Mouse (Mus musculus) megakaryocyte-erythroid progenitor cell, adult 5-6 weeks (primary cell): ENCODE measurements around the gene Hsd17b11. TPM values are rescaled to one million over a fixed set of nuclear protein-coding genes. Genes with fewer than 3 reads are reported as not detected.

ENCODE experiments used
- total RNA-seq, 2 experiments: library from RNA; stranded (forward) in 1 of 2; stranded (reverse) in 1 of 2; fragments of 200-1000, 215-1000 nt in 1 of 2; fragments of >200 nt in 1 of 2; fragmentation: Nextera tagmentation in 1 of 2; gene quantifications; 2 replicates each; pipeline ENCODE4 v1.2.3; 2014 to 2017

The Hsd17b11 gene
- total RNA-seq, 2 experiments from 2014 or later: 4.9 to 10.9 TPM

Other genes with a start within 250 kb of the Hsd17b11 start
- 2.1 and 2.2 TPM in 2 replicates for gene Klhl8, start 110.7 kb downstream of the Hsd17b11 start, total RNA-seq (2014; fragmentation: Nextera tagmentation)
- 3.6 and 8.5 TPM in 2 replicates for gene Klhl8, start 110.7 kb downstream of the Hsd17b11 start, total RNA-seq (2017)
- not detected in 2 replicates for gene Hsd17b13, start 44.5 kb downstream of the Hsd17b11 start, total RNA-seq (2014; fragmentation: Nextera tagmentation)
- gene Hsd17b13, start 44.5 kb downstream of the Hsd17b11 start, total RNA-seq (2017): not detected in 2 replicates
- 117 and 120 TPM in 2 replicates for gene Nudt9, start 24.4 kb upstream of the Hsd17b11 start, total RNA-seq (2014; fragmentation: Nextera tagmentation)
- gene Nudt9, start 24.4 kb upstream of the Hsd17b11 start, total RNA-seq (2017): 159 and 167 TPM in 2 replicates
- gene Gm17660, start 55.7 kb upstream of the Hsd17b11 start, total RNA-seq (2014; fragmentation: Nextera tagmentation): not detected in 2 replicates
- gene Gm17660, start 55.7 kb upstream of the Hsd17b11 start, total RNA-seq (2017): not detected in 2 replicates
- gene Sparcl1, start 91.8 kb upstream of the Hsd17b11 start, total RNA-seq (2014; fragmentation: Nextera tagmentation): not detected in 2 replicates
- gene Sparcl1, start 91.8 kb upstream of the Hsd17b11 start, total RNA-seq (2017): not detected in 2 replicates
- gene Dspp, start 148.8 kb upstream of the Hsd17b11 start, total RNA-seq (2014; fragmentation: Nextera tagmentation): not detected in 2 replicates
- not detected in 2 replicates for gene Dspp, start 148.8 kb upstream of the Hsd17b11 start, total RNA-seq (2017)
- gene Dmp1, start 180.7 kb upstream of the Hsd17b11 start, total RNA-seq (2014; fragmentation: Nextera tagmentation): not detected in 2 replicates
- not detected in 2 replicates for gene Dmp1, start 180.7 kb upstream of the Hsd17b11 start, total RNA-seq (2017)